Mouse (Mus musculus) limb, embryonic 11.5 days (tissue): ENCODE measurements around the gene 1700020A23Rik. TPM values are rescaled to one million over a fixed set of nuclear protein-coding genes. Genes with fewer than 3 reads are reported as not detected.

Experiments used
- ATAC-seq: fragments of 200-750 bp; cut with Nextera tagmentation; 2 replicates; pipeline ENCODE4 v1.8.0; 2017; ENCODE audit warnings: low read depth; ENCODE audit not compliant: insufficient number of reproducible peaks, low FRiP score, low TSS enrichment
- DNase-seq: peaks from one replicate; pipeline ENCODE4 v3.0.0-alpha.2; 2015; ENCODE audit warnings: low spot score
- H3K27ac ChIP-seq: fragments of 300-500 bp; sonication (generic); replicated peaks from 2 replicates; pipeline ENCODE4 v1.5.1; 2014; ENCODE audit warnings: low read depth, mild to moderate bottlenecking, low read length
- H3K27me3 ChIP-seq: fragments of 300-500 bp; sonication (generic); 2 replicates; pipeline ENCODE4 v1.6.1; 2014; ENCODE audit warnings: mild to moderate bottlenecking, low read length, mixed read lengths; ENCODE audit not compliant: control insufficient read depth, insufficient read depth
- H3K36me3 ChIP-seq: fragments of 300-500 bp; sonication (generic); 2 replicates; pipeline ENCODE4 v1.6.1; 2014; ENCODE audit warnings: mild to moderate bottlenecking, low read length, moderate library complexity, mixed read lengths; ENCODE audit not compliant: control insufficient read depth, insufficient read depth
- H3K4me1 ChIP-seq: fragments of 300-500 bp; sonication (generic); 2 replicates; pipeline ENCODE4 v1.6.1; 2014; ENCODE audit warnings: low read length, mixed read lengths; ENCODE audit not compliant: control insufficient read depth, insufficient read depth
- H3K4me2 ChIP-seq: fragments of 300-500 bp; sonication (generic); 2 replicates; pipeline ENCODE4 v1.6.1; 2014; ENCODE audit warnings: low read depth, mild to moderate bottlenecking, moderate library complexity; ENCODE audit not compliant: severe bottlenecking
- H3K4me3 ChIP-seq: fragments of 300-500 bp; sonication (generic); 2 replicates; pipeline ENCODE4 v1.5.1; 2014; ENCODE audit warnings: low read depth, low read length
- H3K9ac ChIP-seq: fragments of 300-500 bp; sonication (generic); 2 replicates; pipeline ENCODE4 v1.6.1; 2014; ENCODE audit warnings: mild to moderate bottlenecking, low read length
- H3K9me3 ChIP-seq: fragments of 300-500 bp; sonication (generic); 2 replicates; pipeline ENCODE4 v1.6.1; 2016; ENCODE audit warnings: low read length; ENCODE audit not compliant: control insufficient read depth
- WGBS: fragments of 180-500 bp; shearing (Covaris S2); extraction: QIAGEN DNeasy Blood & Tissue Kit; methylation state at CpG from one replicate; pipeline ENCODE4 v1.1.7; 2014; 5-methylcytosine and 5-hydroxymethylcytosine counted together
- polyA plus RNA-seq: library from polyadenylated mRNA; unstranded; fragments of >200 nt; fragmentation: Nextera tagmentation; extraction: Ambion mirVana; gene quantifications from 2 replicates; pipeline ENCODE4 v1.2.1, GENCODE M21; 2014

Gene 1700020A23Rik
- polyA plus RNA-seq, 1 experiment from 2014 or later = not detected

GRCm38 (mm10) chr2:130398091-130398490 lies 7.0 kb upstream of the 1700020A23Rik start:
- peak overlapping the region; percentile 65 for H3K4me2 ChIP-seq
- peaks cover 8% of the 10 kb centered on the region; the same call in 1 of the 2 replicates for H3K36me3 ChIP-seq
- no peaks in the 10 kb centered on the region for H3K9me3 ChIP-seq
- 10% methylated on average over 14 of the region's 14 CpGs for WGBS
- peaks cover 5% of the 10 kb centered on the region; the same call in 1 of the 2 replicates for H3K4me1 ChIP-seq
- ATAC-seq (0 out of 2 replicates have a peak, but pooled peaks have one; percentile 26), DNase-seq (no peak)
- H3K27me3 ChIP-seq = no peaks in the 10 kb centered on the region
- no peak overlapping the region for H3K27ac ChIP-seq
- peak overlapping the region; percentile 80; the same call in 1 of the 2 replicates for H3K9ac ChIP-seq
- peak overlapping the region; percentile 69 for H3K4me3 ChIP-seq

- Histone ChIP-seq H3K4me3 (no peak overlapping the region), H3K27ac (no peak overlapping the region), H3K4me2 (no peak overlapping the region), H3K9ac (no peak overlapping the region), H3K9me3 (no peaks in the 10 kb centered on the region), H3K4me1 (peaks cover 5% of the 10 kb centered on the region; the same call in 1 of the 2 replicates), H3K27me3 (no peaks in the 10 kb centered on the region), H3K36me3 (no peaks in the 10 kb centered on the region)
- DNase-seq (no peak), ATAC-seq (no peak)
- 96% methylated on average over 1 of the region's 1 CpGs for WGBS
These were observed 5.0 kb upstream of the 1700020A23Rik start for GRCm38 (mm10) chr2:130400046-130400445.

GRCm38 (mm10) chr2:130401891-130402290 lies 3.2 kb upstream of the 1700020A23Rik start:
- ATAC-seq (no peak), DNase-seq (no peak)
- Histone ChIP-seq H3K27ac (no peak overlapping the region), H3K4me2 (no peak overlapping the region), H3K9me3 (no peaks in the 10 kb centered on the region), H3K9ac (no peak overlapping the region), H3K4me3 (no peak overlapping the region), H3K36me3 (no peaks in the 10 kb centered on the region), H3K27me3 (no peaks in the 10 kb centered on the region), H3K4me1 (no peaks in the 10 kb centered on the region; the same call in 1 of the 2 replicates)
- 84% methylated on average over 4 of the region's 4 CpGs for WGBS

- H3K4me3 ChIP-seq = no peak within 1 kb of the TSS
- no peaks in the 10 kb centered on the region for H3K36me3 ChIP-seq
- no peaks in the 10 kb centered on the region for H3K4me1 ChIP-seq
- no peak within 1 kb of the TSS for H3K9ac ChIP-seq
- DNase-seq = no peak
- H3K27ac ChIP-seq = no peak within 1 kb of the TSS
- H3K9me3 ChIP-seq = no peaks in the 10 kb centered on the region
- no peak within 1 kb of the TSS for H3K4me2 ChIP-seq
- H3K27me3 ChIP-seq = no peaks in the 10 kb centered on the region
- 78% methylated on average over 2 of the region's 2 CpGs for WGBS
- ATAC-seq = no peak
These were observed 1.1 kb downstream of the 1700020A23Rik start, which contains the start of gene Tmem239 for GRCm38 (mm10) chr2:130406178-130406577. Gene Tmem239 (plus strand): TSS chr2:130406478.

GRCm38 (mm10) chr2:130408194-130408593 lies 3.1 kb downstream of the 1700020A23Rik start:
- Histone ChIP-seq H3K27me3 (no peaks in the 10 kb centered on the region), H3K4me2 (no peak overlapping the region), H3K4me1 (no peaks in the 10 kb centered on the region), H3K9ac (no peak overlapping the region), H3K36me3 (no peaks in the 10 kb centered on the region), H3K9me3 (no peaks in the 10 kb centered on the region), H3K27ac (no peak overlapping the region), H3K4me3 (no peak overlapping the region)
- ATAC-seq (no peak), DNase-seq (peak; percentile 59)
- WGBS = 24% methylated on average over 6 of the region's 6 CpGs

GRCm38 (mm10) chr2:130411558-130412495 lies 6.8 kb downstream of the 1700020A23Rik start:
- WGBS = 43% methylated on average over 16 of the region's 16 CpGs
- H3K4me2 ChIP-seq = no peak overlapping the region
- H3K27me3 ChIP-seq = no peaks in the 10 kb centered on the region

GRCm38 (mm10) chr2:130412775-130413174 lies 7.7 kb downstream of the 1700020A23Rik start:
- Histone ChIP-seq H3K4me2 (no peak overlapping the region), H3K9ac (no peak overlapping the region), H3K4me1 (no peaks in the 10 kb centered on the region), H3K4me3 (no peak overlapping the region), H3K9me3 (no peaks in the 10 kb centered on the region), H3K27ac (no peak overlapping the region), H3K27me3 (no peaks in the 10 kb centered on the region), H3K36me3 (no peaks in the 10 kb centered on the region)
- ATAC-seq = no peak
- DNase-seq = no peak
- 84% methylated on average over 3 of the region's 3 CpGs for WGBS

More at GRCm38 (mm10) chr2:130411558-130412495, 6.8 kb downstream of the 1700020A23Rik start:
- no peak overlapping the region for H3K4me3 ChIP-seq
- no peak overlapping the region for H3K9ac ChIP-seq
- DNase-seq = peak; percentile 93
- H3K36me3 ChIP-seq = no peaks in the 10 kb centered on the region
- H3K4me1 ChIP-seq = no peaks in the 10 kb centered on the region
- H3K27ac ChIP-seq = no peak overlapping the region
- no peaks in the 10 kb centered on the region for H3K9me3 ChIP-seq
- peak; percentile 56; the same call in 1 of the 2 replicates for ATAC-seq

GRCm38 (mm10) chr2:130414094-130414856 lies 9.2 kb downstream of the 1700020A23Rik start:
- no peak overlapping the region for H3K9ac ChIP-seq
- H3K9me3 ChIP-seq = no peaks in the 10 kb centered on the region
- no peak overlapping the region for H3K4me3 ChIP-seq
- no peaks in the 10 kb centered on the region for H3K4me1 ChIP-seq
- DNase-seq = no peak
- H3K36me3 ChIP-seq = no peaks in the 10 kb centered on the region
- H3K27me3 ChIP-seq = no peaks in the 10 kb centered on the region
- ATAC-seq = no peak
- 76% methylated on average over 6 of the region's 6 CpGs for WGBS
- no peak overlapping the region for H3K27ac ChIP-seq
- H3K4me2 ChIP-seq = no peak overlapping the region
